In genomic region chr3:142560296-142560948, GRCm38 (mm10) we compare ENCODE assay signal across 8 mouse cellular contexts. TPM values are rescaled to one million over a fixed set of nuclear protein-coding genes. Genes with fewer than 3 reads are reported as not detected.
DNase-seq lines count a peak whose midpoint lies in the region; ATAC-seq lines count a peak whose summit lies in the region.

No protein-coding gene starts in this region.

- no peaks in the 10 kb centered on the region for H3K27me3 ChIP-seq in hindbrain, embryonic 10.5 days (ENCODE audit: insufficient read depth, poor library complexity, severe bottlenecking)
- no peaks in the 10 kb centered on the region for H3K27me3 ChIP-seq in lung, embryonic 16.5 days (ENCODE audit: control insufficient read depth, insufficient read depth, low read depth, low read length)

- 0 out of 2 replicates have a peak overlapping the region, but pooled peaks have one; percentile 35 for H3K27ac ChIP-seq in hindbrain, embryonic 10.5 days
- peak overlapping the region; percentile 49 for H3K27ac ChIP-seq in lung, embryonic 16.5 days (ENCODE audit: low read length)

- peak; percentile 88 for DNase-seq in Muller cell, postnatal 12 days (ENCODE audit: inconsistent ontology term)
- DNase-seq in cerebellum, adult 9-10 months, result peak; percentile 76
- DNase-seq in hindbrain, embryonic 10.5 days (ENCODE audit: low spot score), result peak; percentile 86
- peak; percentile 55 for DNase-seq in layer of hippocampus, adult 9-10 months (ENCODE audit: low spot score)
- DNase-seq in ovary, adult 18-20 months (ENCODE audit: low spot score), result peak; percentile 80
- peak; percentile 92 for DNase-seq in thymus, postnatal 0 days (ENCODE audit: low spot score)

- no peaks in the 10 kb centered on the region for H3K9me3 ChIP-seq in hindbrain, embryonic 10.5 days
- H3K9me3 ChIP-seq in lung, embryonic 16.5 days (ENCODE audit: control insufficient read depth, low read length), result no peaks in the 10 kb centered on the region

- H3K4me3 ChIP-seq in hindbrain, embryonic 10.5 days, result peak overlapping the region; percentile 43
- H3K4me3 ChIP-seq in lung, embryonic 16.5 days (ENCODE audit: low read length), result peak overlapping the region; percentile 49

- 21% methylated on average over 12 of the region's 12 CpGs for WGBS in hindbrain, embryonic 10.5 days
- WGBS in lung, embryonic 16.5 days, result 3% methylated on average over 12 of the region's 12 CpGs

- H3K36me3 ChIP-seq in hindbrain, embryonic 10.5 days, result no peaks in the 10 kb centered on the region
- H3K36me3 ChIP-seq in lung, embryonic 16.5 days (ENCODE audit: control insufficient read depth, insufficient read depth, low read length), result no peaks in the 10 kb centered on the region

- peak overlapping the region; percentile 56 for H3K4me2 ChIP-seq in lung, embryonic 16.5 days (ENCODE audit: low read depth, low read length)

- ATAC-seq in frontal cortex, adult (ENCODE audit: low TSS enrichment), result peak; percentile 85
- peak; percentile 87 for ATAC-seq in lung, embryonic 16.5 days (ENCODE audit: low read depth)

- peak overlapping the region; percentile 45; the same call in 1 of the 2 replicates for H3K9ac ChIP-seq in lung, embryonic 16.5 days (ENCODE audit: low read length)

- peaks cover 6% of the 10 kb centered on the region for H3K4me1 ChIP-seq in hindbrain, embryonic 10.5 days (replicated peaks)
- peaks cover 7% of the 10 kb centered on the region; the same call in 1 of the 2 replicates for H3K4me1 ChIP-seq in lung, embryonic 16.5 days (replicated peaks; ENCODE audit: control insufficient read depth, insufficient read depth, low read length)

RNA-seq across cellular contexts. Expression of gene Gbp3, which starts 0.6 kb away (rescaled TPM):
- polyA plus RNA-seq in hindbrain, embryonic 10.5 days (2016; fragmentation: Nextera tagmentation; extraction: Ambion mirVana), result 0.16 and 0.54 TPM in 2 replicates
- 2.7 and 2.9 TPM in 2 replicates for polyA plus RNA-seq in lung, embryonic 16.5 days (2015; fragmentation: Nextera tagmentation; extraction: Ambion mirVana)
- polyA plus RNA-seq in thymus, postnatal 0 days (2015; fragmentation: Nextera tagmentation; extraction: Ambion mirVana), result 17.4 and 19.5 TPM in 2 replicates

RNA-seq across cellular contexts. Expression of gene Gbp7, which starts 30.3 kb away (rescaled TPM):
- polyA plus RNA-seq in hindbrain, embryonic 10.5 days (2016; fragmentation: Nextera tagmentation; extraction: Ambion mirVana), result 1.00 and 1.3 TPM in 2 replicates
- polyA plus RNA-seq in lung, embryonic 16.5 days (2015; fragmentation: Nextera tagmentation; extraction: Ambion mirVana), result 5.9 and 7.8 TPM in 2 replicates
- polyA plus RNA-seq in thymus, postnatal 0 days (2015; fragmentation: Nextera tagmentation; extraction: Ambion mirVana), result 23.4 and 26.8 TPM in 2 replicates

RNA-seq across cellular contexts. Expression of gene Gbp2b, which starts 34.2 kb away (rescaled TPM):
- not detected in 2 replicates for polyA plus RNA-seq in hindbrain, embryonic 10.5 days (2016; fragmentation: Nextera tagmentation; extraction: Ambion mirVana)
- 0.06 TPM in 1 of 2 replicates, not detected in the other for polyA plus RNA-seq in lung, embryonic 16.5 days (2015; fragmentation: Nextera tagmentation; extraction: Ambion mirVana)
- 0.04 TPM in 2 replicates for polyA plus RNA-seq in thymus, postnatal 0 days (2015; fragmentation: Nextera tagmentation; extraction: Ambion mirVana)

RNA-seq across cellular contexts. Expression of gene Gbp2, which starts 60.0 kb away (rescaled TPM):
- 0.06 and 0.17 TPM in 2 replicates for polyA plus RNA-seq in hindbrain, embryonic 10.5 days (2016; fragmentation: Nextera tagmentation; extraction: Ambion mirVana)
- 3.0 and 3.1 TPM in 2 replicates for polyA plus RNA-seq in lung, embryonic 16.5 days (2015; fragmentation: Nextera tagmentation; extraction: Ambion mirVana)
- polyA plus RNA-seq in thymus, postnatal 0 days (2015; fragmentation: Nextera tagmentation; extraction: Ambion mirVana), result 19.3 and 19.6 TPM in 2 replicates

Comparison
In these comparisons a context has a peak if more than half of its experiments do, and no peak if none do; other contexts are left out.
1. Peak in every context shown above with its lines: DNase-seq, ATAC-seq, H3K4me3 ChIP-seq and H3K27ac ChIP-seq.